Mouse (Mus musculus) MEL-GATA-1-ER (cell line): Measurements from ENCODE around the gene Plekha5.
"Not testable (repeated sequence)": the region's sequence is repeated elsewhere in the genome, so short reads cannot be mapped to it uniquely, and the experiment has no call there.

Experiments used
- DNase-seq: peaks from one replicate; pipeline ENCODE4 v3.0.0-alpha.2; 2012; ENCODE audit warnings: low read depth; ENCODE audit errors: extremely low read depth

Plekha5 gene

GRCm38 (mm10) chr6:140576133-140576532 lies 152.3 kb downstream of the Plekha5 start:
- no peak for DNase-seq

GRCm38 (mm10) chr6:140576961-140577821 lies 153.3 kb downstream of the Plekha5 start:
- DNase-seq = no peak

- DNase-seq = no peak
Measured at GRCm38 (mm10) chr6:140577822-140578170, 153.9 kb downstream of the Plekha5 start.

GRCm38 (mm10) chr6:140578985-140579384 lies 155.1 kb downstream of the Plekha5 start:
- DNase-seq = not testable (repeated sequence)

- DNase-seq = peak; percentile 13
Measured at GRCm38 (mm10) chr6:140580170-140580569, 156.3 kb downstream of the Plekha5 start.

GRCm38 (mm10) chr6:140586714-140587259 lies 162.9 kb downstream of the Plekha5 start:
- DNase-seq = no peak

GRCm38 (mm10) chr6:140591331-140591730 lies 167.5 kb downstream of the Plekha5 start:
- DNase-seq = no peak

- DNase-seq = no peak
Measured at GRCm38 (mm10) chr6:140592713-140593112, 168.9 kb downstream of the Plekha5 start.

- DNase-seq = no peak
Measured at GRCm38 (mm10) chr6:140593420-140594170, 169.7 kb downstream of the Plekha5 start.

- not testable (repeated sequence) for DNase-seq
Measured at GRCm38 (mm10) chr6:140595551-140595950, 171.7 kb downstream of the Plekha5 start.

GRCm38 (mm10) chr6:140597381-140598329 lies 173.8 kb downstream of the Plekha5 start:
- DNase-seq = no peak

GRCm38 (mm10) chr6:140598516-140598915 lies 174.7 kb downstream of the Plekha5 start:
- no peak for DNase-seq

- DNase-seq = no peak
Measured at GRCm38 (mm10) chr6:140599337-140599736, 175.5 kb downstream of the Plekha5 start.

- not testable (repeated sequence) for DNase-seq
Measured at GRCm38 (mm10) chr6:140600671-140601070, 176.8 kb downstream of the Plekha5 start.

- no peak for DNase-seq
Measured at GRCm38 (mm10) chr6:140601175-140601574, 177.3 kb downstream of the Plekha5 start.

- no peak for DNase-seq
Measured at GRCm38 (mm10) chr6:140603228-140603944, 179.5 kb downstream of the Plekha5 start.

GRCm38 (mm10) chr6:140605173-140605572 lies 181.3 kb downstream of the Plekha5 start:
- DNase-seq = not testable (repeated sequence)

GRCm38 (mm10) chr6:140605732-140606131 lies 181.9 kb downstream of the Plekha5 start:
- no peak for DNase-seq

- no peak for DNase-seq
Measured at GRCm38 (mm10) chr6:140606534-140606933, 182.7 kb downstream of the Plekha5 start.

- DNase-seq = no peak
Measured at GRCm38 (mm10) chr6:140608666-140609065, 184.8 kb downstream of the Plekha5 start.
